Mouse (Mus musculus): ENCODE measurements around the gene Pgk1. TPM values are rescaled to one million over a fixed set of nuclear protein-coding genes. Genes with fewer than 3 reads are reported as not detected.

The Pgk1 gene
- polyA plus RNA-seq, 1 experiment from 2014 or later, result 246 TPM

Other genes starting within 250 kb of the Pgk1 start
- gene Magt1, start 175.2 kb upstream of the Pgk1 start, polyA plus RNA-seq (2015; fragmentation: Nextera tagmentation; extraction: Ambion mirVana), result 19.0 and 19.4 TPM in 2 replicates
- 354 and 372 TPM in 2 replicates for gene Cox7b, start 171.4 kb upstream of the Pgk1 start, polyA plus RNA-seq (2015; fragmentation: Nextera tagmentation; extraction: Ambion mirVana)
- gene Atp7a, start 159.8 kb upstream of the Pgk1 start, polyA plus RNA-seq (2015; fragmentation: Nextera tagmentation; extraction: Ambion mirVana), result 15.0 and 16.3 TPM in 2 replicates
- 0.15 and 0.42 TPM in 2 replicates for gene Tlr13, start 43.9 kb upstream of the Pgk1 start, polyA plus RNA-seq (2015; fragmentation: Nextera tagmentation; extraction: Ambion mirVana)
- 14.5 and 15.4 TPM in 2 replicates for gene Taf9b, start 34.1 kb downstream of the Pgk1 start, polyA plus RNA-seq (2015; fragmentation: Nextera tagmentation; extraction: Ambion mirVana)
- gene Fnd3c2, start 68.3 kb downstream of the Pgk1 start, polyA plus RNA-seq (2015; fragmentation: Nextera tagmentation; extraction: Ambion mirVana), result not detected in 2 replicates

Measured in midbrain, embryonic 15.5 days (tissue).